Mouse (Mus musculus): Measurements from ENCODE around the gene Klk1b11.

DNA sequence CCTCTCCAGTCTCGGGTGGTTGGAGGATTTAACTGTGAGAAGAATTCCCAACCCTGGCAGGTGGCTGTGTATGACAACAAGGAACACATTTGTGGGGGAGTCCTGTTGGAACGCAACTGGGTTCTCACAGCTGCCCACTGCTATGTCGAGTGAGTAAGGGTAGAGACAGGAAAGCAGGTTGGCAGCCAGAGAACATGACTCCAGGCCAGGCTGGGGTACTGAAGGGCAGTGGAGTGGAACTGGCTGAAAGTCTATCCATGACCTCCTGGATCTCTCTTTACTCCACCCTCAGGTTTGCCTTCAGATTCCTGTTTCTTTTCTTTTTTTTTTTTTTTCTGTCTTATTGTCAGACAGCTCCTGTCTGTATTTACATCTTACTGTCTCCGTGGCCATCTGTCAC, 43.0 kb upstream of the Klk1b11 start:
- TF ChIP-seq GATA1 (IDR thresholded peaks at IDR 0.05; ENCODE audit: borderline replicate concordance, low read length): no peak
- no peak for TF ChIP-seq FLI1 (IDR thresholded peaks at IDR 0.05; ENCODE audit: low read length)

All from megakaryocyte, embryonic 14.5 days (primary cell).